Mouse (Mus musculus): Measurements from ENCODE around the gene Snd1. TPM values are rescaled to one million over a fixed set of nuclear protein-coding genes. Genes with fewer than 3 reads are reported as not detected.

Snd1 gene
- polyA plus RNA-seq, 1 experiment from 2014 or later, result 120 TPM

- H3K27ac ChIP-seq, result no peak overlapping the region
- WGBS, result 43% methylated on average over 2 of the region's 2 CpGs
- no peak for ATAC-seq (ENCODE audit: insufficient number of reproducible peaks, low FRiP score, low TSS enrichment, low read depth)
Observed at GRCm38 (mm10) chr6:28729649-28730048, 254.7 kb downstream of the Snd1 start.

GRCm38 (mm10) chr6:28731246-28731645 is 256.3 kb downstream of the Snd1 start:
- H3K9ac ChIP-seq, result no peak overlapping the region
- H3K36me3 ChIP-seq, result peaks cover 2% of the 10 kb centered on the region; the same call in 1 of the 2 replicates
- H3K4me3 ChIP-seq, result no peak overlapping the region
- no peaks in the 10 kb centered on the region for H3K27me3 ChIP-seq
- no peak overlapping the region for H3K27ac ChIP-seq
- ATAC-seq (ENCODE audit: insufficient number of reproducible peaks, low FRiP score, low TSS enrichment, low read depth), result no peak
- H3K4me2 ChIP-seq, result no peak overlapping the region
- no peaks in the 10 kb centered on the region for H3K9me3 ChIP-seq
- WGBS, result 89% methylated on average over 6 of the region's 6 CpGs
- H3K4me1 ChIP-seq, result 0 out of 2 replicates have a peak, but pooled peaks cover 5% of the 10 kb centered on the region

More at GRCm38 (mm10) chr6:28729649-28730048, 254.7 kb downstream of the Snd1 start:
- Histone ChIP-seq H3K27me3 (no peaks in the 10 kb centered on the region), H3K4me1 (0 out of 2 replicates have a peak, but pooled peaks cover 5% of the 10 kb centered on the region), H3K9ac (no peak overlapping the region), H3K4me2 (no peak overlapping the region), H3K4me3 (no peak overlapping the region), H3K9me3 (no peaks in the 10 kb centered on the region), H3K36me3 (peaks cover 11% of the 10 kb centered on the region)

GRCm38 (mm10) chr6:28733884-28734647 is 259.1 kb downstream of the Snd1 start:
- Histone ChIP-seq H3K27me3 (no peaks in the 10 kb centered on the region), H3K27ac (no peak overlapping the region), H3K4me3 (no peak overlapping the region), H3K4me2 (no peak overlapping the region), H3K9me3 (no peaks in the 10 kb centered on the region), H3K9ac (no peak overlapping the region), H3K4me1 (0 out of 2 replicates have a peak, but pooled peaks cover 5% of the 10 kb centered on the region), H3K36me3 (no peaks in the 10 kb centered on the region)
- no peak for ATAC-seq (ENCODE audit: insufficient number of reproducible peaks, low FRiP score, low TSS enrichment, low read depth)
- 86% methylated on average over 5 of the region's 5 CpGs for WGBS

- Histone ChIP-seq H3K36me3 (no peaks in the 10 kb centered on the region), H3K4me3 (no peak overlapping the region), H3K9ac (no peak overlapping the region), H3K27me3 (no peaks in the 10 kb centered on the region), H3K4me1 (no peaks in the 10 kb centered on the region), H3K4me2 (no peak overlapping the region), H3K9me3 (no peaks in the 10 kb centered on the region), H3K27ac (no peak overlapping the region)
- ATAC-seq (ENCODE audit: insufficient number of reproducible peaks, low FRiP score, low TSS enrichment, low read depth), result no peak
- 74% methylated on average over 9 of the region's 9 CpGs for WGBS
Observed at GRCm38 (mm10) chr6:28735116-28735515, 260.2 kb downstream of the Snd1 start.

- Histone ChIP-seq H3K9me3 (no peaks in the 10 kb centered on the region), H3K27me3 (no peaks in the 10 kb centered on the region), H3K27ac (no peak overlapping the region), H3K36me3 (no peaks in the 10 kb centered on the region), H3K4me3 (no peak overlapping the region), H3K4me2 (no peak overlapping the region), H3K9ac (no peak overlapping the region), H3K4me1 (no peaks in the 10 kb centered on the region)
- WGBS, result 67% methylated on average over 7 of the region's 7 CpGs
- no peak for ATAC-seq (ENCODE audit: insufficient number of reproducible peaks, low FRiP score, low TSS enrichment, low read depth)
Observed at GRCm38 (mm10) chr6:28736665-28737064, 261.7 kb downstream of the Snd1 start.

- Histone ChIP-seq H3K27me3 (no peaks in the 10 kb centered on the region), H3K36me3 (no peaks in the 10 kb centered on the region), H3K9ac (no peak overlapping the region), H3K9me3 (no peaks in the 10 kb centered on the region), H3K4me1 (no peaks in the 10 kb centered on the region), H3K4me2 (no peak overlapping the region), H3K27ac (no peak overlapping the region), H3K4me3 (no peak overlapping the region)
- no peak for ATAC-seq (ENCODE audit: insufficient number of reproducible peaks, low FRiP score, low TSS enrichment, low read depth)
- WGBS, result 68% methylated on average over 1 of the region's 1 CpGs
Observed at GRCm38 (mm10) chr6:28737601-28738000, 262.7 kb downstream of the Snd1 start.

- H3K9me3 ChIP-seq, result no peaks in the 10 kb centered on the region
- H3K9ac ChIP-seq, result no peak overlapping the region
- 0 out of 2 replicates have a peak, but pooled peaks cover 3% of the 10 kb centered on the region for H3K4me1 ChIP-seq
- H3K27ac ChIP-seq, result no peak overlapping the region
- H3K4me3 ChIP-seq, result no peak overlapping the region
- WGBS, result 32% methylated on average over 1 of the region's 1 CpGs
- no peak overlapping the region for H3K4me2 ChIP-seq
- peaks cover 18% of the 10 kb centered on the region; the same call in 1 of the 2 replicates for H3K36me3 ChIP-seq
- no peak for ATAC-seq (ENCODE audit: insufficient number of reproducible peaks, low FRiP score, low TSS enrichment, low read depth)
- no peaks in the 10 kb centered on the region for H3K27me3 ChIP-seq
Observed at GRCm38 (mm10) chr6:28743586-28743985, 268.6 kb downstream of the Snd1 start.

- ATAC-seq (ENCODE audit: insufficient number of reproducible peaks, low FRiP score, low TSS enrichment, low read depth), result no peak
- H3K27ac ChIP-seq, result no peak overlapping the region
- H3K9ac ChIP-seq, result no peak overlapping the region
- H3K4me2 ChIP-seq, result no peak overlapping the region
- 93% methylated on average over 7 of the region's 7 CpGs for WGBS
- peaks cover 5% of the 10 kb centered on the region; the same call in 1 of the 2 replicates for H3K4me1 ChIP-seq
- H3K9me3 ChIP-seq, result no peaks in the 10 kb centered on the region
- no peaks in the 10 kb centered on the region for H3K27me3 ChIP-seq
- no peak overlapping the region for H3K4me3 ChIP-seq
- peaks cover 23% of the 10 kb centered on the region; the same call in 1 of the 2 replicates for H3K36me3 ChIP-seq
Observed at GRCm38 (mm10) chr6:28745864-28746263, 270.9 kb downstream of the Snd1 start.

GRCm38 (mm10) chr6:28747025-28747424 is 272.1 kb downstream of the Snd1 start:
- WGBS, result 88% methylated on average over 5 of the region's 5 CpGs
- H3K27me3 ChIP-seq, result no peaks in the 10 kb centered on the region
- H3K9ac ChIP-seq, result no peak overlapping the region
- no peak overlapping the region for H3K27ac ChIP-seq
- H3K4me2 ChIP-seq, result no peak overlapping the region
- H3K4me1 ChIP-seq, result peaks cover 6% of the 10 kb centered on the region; the same call in 1 of the 2 replicates
- no peak for ATAC-seq (ENCODE audit: insufficient number of reproducible peaks, low FRiP score, low TSS enrichment, low read depth)
- no peaks in the 10 kb centered on the region for H3K9me3 ChIP-seq
- H3K36me3 ChIP-seq, result peaks cover 24% of the 10 kb centered on the region; the same call in 1 of the 2 replicates
- no peak overlapping the region for H3K4me3 ChIP-seq

GRCm38 (mm10) chr6:28747931-28748670 is 273.2 kb downstream of the Snd1 start:
- H3K9ac ChIP-seq, result no peak overlapping the region
- no peak for ATAC-seq (ENCODE audit: insufficient number of reproducible peaks, low FRiP score, low TSS enrichment, low read depth)
- peaks cover 6% of the 10 kb centered on the region; the same call in 1 of the 2 replicates for H3K4me1 ChIP-seq
- H3K4me2 ChIP-seq, result no peak overlapping the region
- no peaks in the 10 kb centered on the region for H3K27me3 ChIP-seq
- no peak overlapping the region for H3K27ac ChIP-seq
- H3K9me3 ChIP-seq, result no peaks in the 10 kb centered on the region
- WGBS, result 72% methylated on average over 14 of the region's 14 CpGs
- no peak overlapping the region for H3K4me3 ChIP-seq
- H3K36me3 ChIP-seq, result peaks cover 24% of the 10 kb centered on the region; the same call in 1 of the 2 replicates

GRCm38 (mm10) chr6:28749224-28749623 is 274.3 kb downstream of the Snd1 start:
- no peak overlapping the region for H3K27ac ChIP-seq
- no peak overlapping the region for H3K4me2 ChIP-seq
- 72% methylated on average over 3 of the region's 3 CpGs for WGBS
- H3K27me3 ChIP-seq, result no peaks in the 10 kb centered on the region
- no peak overlapping the region for H3K9ac ChIP-seq
- H3K4me1 ChIP-seq, result peaks cover 6% of the 10 kb centered on the region; the same call in 1 of the 2 replicates
- ATAC-seq (ENCODE audit: insufficient number of reproducible peaks, low FRiP score, low TSS enrichment, low read depth), result no peak
- H3K9me3 ChIP-seq, result no peaks in the 10 kb centered on the region
- peaks cover 24% of the 10 kb centered on the region; the same call in 1 of the 2 replicates for H3K36me3 ChIP-seq
- no peak overlapping the region for H3K4me3 ChIP-seq

GRCm38 (mm10) chr6:28751186-28751585 is 276.2 kb downstream of the Snd1 start:
- ATAC-seq (ENCODE audit: insufficient number of reproducible peaks, low FRiP score, low TSS enrichment, low read depth), result no peak
- 34% methylated on average over 3 of the region's 3 CpGs for WGBS
- H3K36me3 ChIP-seq, result peaks cover 14% of the 10 kb centered on the region; the same call in 1 of the 2 replicates
- H3K9me3 ChIP-seq, result no peaks in the 10 kb centered on the region
- H3K4me1 ChIP-seq, result peaks cover 6% of the 10 kb centered on the region; the same call in 1 of the 2 replicates
- no peaks in the 10 kb centered on the region for H3K27me3 ChIP-seq
- H3K27ac ChIP-seq, result no peak overlapping the region
- H3K4me3 ChIP-seq, result no peak overlapping the region
- no peak overlapping the region for H3K9ac ChIP-seq
- H3K4me2 ChIP-seq, result no peak overlapping the region

Data from limb, embryonic 15.5 days (tissue).